Mouse (Mus musculus) myocyte (in vitro differentiated cells): ENCODE results near the gene Usp54.

Experiments used
- CEBPB ChIP-seq: IDR thresholded peaks from 2 replicates; pipeline ENCODE4 v1.6.1; 2011; ENCODE audit warnings: mild to moderate bottlenecking, moderate library complexity; ENCODE audit not compliant: poor library complexity, insufficient read depth, severe bottlenecking
- E2F4 ChIP-seq: IDR thresholded peaks from one replicate; pipeline ENCODE4 v1.6.1; 2011; ENCODE audit warnings: mild to moderate bottlenecking, control low read depth, moderate library complexity; ENCODE audit not compliant: insufficient read depth
- MAX ChIP-seq: IDR thresholded peaks from one replicate; pipeline ENCODE4 v1.6.1; 2011; ENCODE audit warnings: low read depth, mild to moderate bottlenecking, control low read depth
- MYOD1 ChIP-seq, 3 experiments: IDR thresholded peaks; one replicate each; pipeline ENCODE4 v1.6.1; 2011; ENCODE audit warnings: control low read depth in 2 of 3, low read depth in 2 of 3, mild to moderate bottlenecking in 2 of 3, moderate library complexity in 1 of 3; ENCODE audit not compliant: insufficient read length in 2 of 3, control insufficient read depth in 1 of 3
- MYOG ChIP-seq, 3 experiments: IDR thresholded peaks; one replicate each; pipeline ENCODE4 v1.6.1; 2011; ENCODE audit warnings: control low read depth in 2 of 3, low read depth in 2 of 3, mild to moderate bottlenecking in 2 of 3; ENCODE audit not compliant: insufficient read length in 2 of 3, control insufficient read depth in 1 of 3, insufficient read depth in 1 of 3
- POLR2A ChIP-seq: IDR thresholded peaks from one replicate; pipeline ENCODE4 v1.6.1; 2011; ENCODE audit warnings: low read depth, mild to moderate bottlenecking, control low read depth, moderate library complexity; ENCODE audit not compliant: insufficient read length
- POLR2AphosphoS2 ChIP-seq: IDR thresholded peaks from one replicate; pipeline ENCODE4 v1.6.1; 2011; ENCODE audit warnings: low read depth, control low read depth; ENCODE audit not compliant: insufficient read length
- SRF ChIP-seq: IDR thresholded peaks from one replicate; pipeline ENCODE4 v1.6.1; 2011; ENCODE audit warnings: low read depth; ENCODE audit not compliant: control insufficient read depth, insufficient read length
- TCF12 ChIP-seq: IDR thresholded peaks from one replicate; pipeline ENCODE4 v1.6.1; 2011; ENCODE audit warnings: mild to moderate bottlenecking, control low read depth; ENCODE audit not compliant: poor library complexity, insufficient read depth, severe bottlenecking
- TCF3 ChIP-seq: IDR thresholded peaks from one replicate; pipeline ENCODE4 v1.6.1; 2011; ENCODE audit warnings: low read depth, control low read depth; ENCODE audit not compliant: insufficient read length
- USF1 ChIP-seq: IDR thresholded peaks from one replicate; pipeline ENCODE4 v1.6.1; 2011; ENCODE audit warnings: low read depth, mild to moderate bottlenecking, control low read depth, moderate library complexity

DNA sequence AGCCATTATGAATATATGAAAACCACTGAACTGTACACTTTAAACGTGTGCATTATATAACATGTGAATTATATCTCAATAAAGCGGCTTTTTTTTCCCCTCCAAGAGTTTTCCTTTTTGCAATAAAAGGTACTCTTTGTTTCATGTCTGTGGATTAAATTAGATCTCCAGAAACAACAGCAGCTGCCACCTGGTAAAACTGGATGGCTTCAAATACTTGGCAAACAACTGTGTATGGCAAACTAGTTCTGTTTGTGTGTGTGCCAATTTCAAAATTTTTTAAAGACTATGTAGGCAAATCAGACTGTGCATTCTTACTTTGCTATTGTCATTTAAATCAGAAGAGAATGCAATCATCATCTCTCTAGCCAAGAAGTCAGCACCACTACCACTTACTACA lies 19.0 kb downstream of the Usp54 start:
- no peak for TF ChIP-seq POLR2A
- no peak for TF ChIP-seq TCF12
- no peak for TF ChIP-seq MYOD1 (IDR thresholded peaks at IDR 0.05; ENCODE audit: control insufficient read depth in 1 of 3, insufficient read length in 2 of 3, low read depth in 2 of 3)
- TF ChIP-seq CEBPB = no peak
- no peak for TF ChIP-seq TCF3
- TF ChIP-seq MYOG (IDR thresholded peaks at IDR 0.05; ENCODE audit: control insufficient read depth in 1 of 3, insufficient read depth in 1 of 3, insufficient read length in 2 of 3, low read depth in 2 of 3) = peak in 1 of 3 experiments; percentile 21
- no peak for TF ChIP-seq MAX
- no peak for TF ChIP-seq POLR2AphosphoS2
- no peak for TF ChIP-seq SRF
- no peak for TF ChIP-seq USF1
- TF ChIP-seq E2F4 = no peak
